Mouse (Mus musculus) kidney, postnatal 14 days (tissue): ENCODE measurements around the gene Vwa5b2.

ENCODE experiments used
- DNase-seq: peaks from one replicate; pipeline ENCODE4 v3.0.0; 2022; ENCODE audit warnings: mixed read lengths

The Vwa5b2 gene

DNA sequence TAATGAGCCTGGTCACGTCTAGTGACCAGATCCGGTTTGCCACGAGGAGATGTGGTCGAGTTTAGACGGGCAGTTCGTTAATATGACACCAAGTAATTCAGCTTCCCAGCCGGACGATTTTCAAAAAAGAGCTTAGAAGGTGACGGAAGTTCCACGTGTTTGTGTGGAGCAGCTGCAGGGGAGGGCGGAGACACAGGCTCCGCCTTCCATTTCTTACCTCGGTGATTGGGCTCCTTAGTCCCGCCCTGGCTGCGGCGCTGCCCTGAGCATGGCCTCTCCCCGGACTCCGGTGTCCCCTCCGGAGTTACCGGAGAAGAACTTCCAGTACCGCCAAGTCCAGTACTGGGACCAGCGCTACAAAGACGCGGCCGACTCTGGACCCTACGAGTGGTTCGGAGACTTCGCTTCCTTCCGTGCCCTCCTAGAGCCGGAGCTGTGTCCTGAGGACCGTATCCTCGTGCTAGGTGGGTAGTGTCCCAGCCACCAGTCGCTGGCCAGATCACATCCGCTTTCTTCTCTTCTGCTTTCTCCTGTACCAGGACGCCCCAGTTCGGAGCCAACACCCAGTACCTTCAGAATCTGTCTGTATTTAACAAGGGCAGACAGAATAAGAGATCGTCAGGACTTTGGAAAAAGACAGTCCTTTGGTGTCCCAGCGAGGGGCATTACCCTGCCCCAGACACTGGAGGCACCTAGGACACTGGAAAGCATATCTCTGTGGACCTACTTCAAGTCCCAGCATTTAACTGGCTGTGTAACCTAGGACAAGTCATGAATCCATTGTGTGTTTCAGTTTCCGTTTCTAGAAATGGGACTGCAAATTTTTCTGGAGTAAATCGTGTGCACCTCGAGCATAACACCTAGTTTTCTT lies 22.3 kb downstream of the Vwa5b2 start, which contains the start of the genes Eef1akmt4, Gm49333 and Alg3:
Eef1akmt4 (plus strand) TSS at position 237 of the 871 bp plus-strand sequence.
Gm49333 (plus strand) TSS at position 254 of the 871 bp plus-strand sequence.
Alg3 (minus strand) TSS at position 379 of the 871 bp plus-strand sequence.
- peak; percentile 93 for DNase-seq

DNA sequence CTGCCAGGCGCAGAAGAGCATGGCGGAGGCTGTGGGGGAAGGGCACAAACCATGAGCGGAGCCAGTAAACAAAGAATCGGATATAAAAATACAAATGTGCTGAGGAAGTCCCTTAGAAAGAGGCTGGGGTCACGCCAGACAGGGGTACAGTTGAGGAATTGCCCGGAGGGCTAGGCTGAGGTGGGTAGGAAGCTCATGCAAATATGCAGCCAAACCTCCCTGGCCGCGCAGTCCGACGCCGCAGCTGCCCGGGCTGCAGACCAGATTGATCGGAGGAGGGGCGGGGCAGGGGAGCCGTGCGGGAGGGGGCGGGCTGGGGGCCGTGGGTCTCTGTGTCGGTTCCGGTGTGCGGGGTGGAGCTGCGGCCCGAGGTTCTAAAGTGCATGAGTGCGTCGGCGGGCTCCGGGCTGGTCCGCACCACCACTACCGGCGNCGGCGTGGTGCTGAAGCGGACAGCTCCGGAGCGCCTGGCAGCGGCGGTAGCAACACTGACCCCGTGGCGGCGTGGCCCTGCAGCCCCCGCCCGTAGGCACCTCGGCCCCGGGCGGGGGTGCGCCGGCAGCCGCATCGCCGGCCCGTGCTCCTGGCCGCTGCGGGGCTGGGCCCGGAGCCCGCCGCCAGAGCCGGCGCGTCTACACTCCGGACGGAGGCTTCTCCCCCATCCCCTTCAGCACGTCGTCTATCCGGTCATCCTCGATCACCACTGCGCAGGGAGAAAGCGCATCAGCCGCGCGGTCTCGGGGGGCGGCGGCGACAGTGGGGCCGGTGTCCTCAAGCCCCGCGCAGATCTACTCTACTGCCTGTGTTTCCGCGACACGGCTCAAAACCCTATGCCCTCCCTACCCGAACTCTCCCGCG lies 30.5 kb downstream of the Vwa5b2 start:
- DNase-seq = peak; percentile 47

DNA sequence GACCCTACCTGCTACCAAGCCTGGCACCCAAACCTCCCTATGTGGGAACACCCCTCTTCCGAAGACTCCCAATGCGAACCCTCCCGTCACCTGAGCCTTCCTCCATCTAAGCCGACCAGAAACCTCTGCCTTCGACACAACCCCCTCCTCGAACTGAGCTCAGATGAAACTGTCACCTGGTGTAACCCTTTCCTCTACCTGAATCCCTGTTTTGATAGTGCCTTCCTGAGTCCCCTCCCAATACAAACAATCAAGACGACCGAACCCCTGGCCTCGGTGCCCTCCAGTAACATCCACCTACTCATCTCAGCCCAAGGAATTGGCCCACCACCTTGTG lies 31.1 kb downstream of the Vwa5b2 start:
- DNase-seq = no peak

DNA sequence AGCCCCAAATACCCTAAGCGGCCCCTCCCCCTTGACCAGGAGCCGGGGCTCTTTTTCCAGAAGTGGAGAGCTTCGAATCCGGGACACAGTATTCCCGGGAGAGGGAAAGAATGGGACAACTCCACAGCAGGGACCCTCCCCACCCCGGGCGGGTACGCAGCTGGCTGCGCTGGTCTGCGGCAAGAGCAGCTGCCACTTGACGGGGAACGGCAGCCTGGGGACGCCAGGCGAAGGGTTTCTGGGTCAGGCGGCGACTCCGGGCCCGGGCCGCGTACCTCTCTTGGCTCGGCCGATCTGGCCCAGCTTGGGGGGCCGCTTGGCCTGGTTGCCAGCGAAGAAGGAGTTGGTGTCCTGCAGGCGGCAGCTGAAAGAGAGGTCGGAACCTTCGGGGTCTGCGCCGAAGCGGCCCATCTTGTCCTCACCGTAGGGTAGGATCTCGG lies 31.5 kb downstream of the Vwa5b2 start:
- DNase-seq = no peak

DNA sequence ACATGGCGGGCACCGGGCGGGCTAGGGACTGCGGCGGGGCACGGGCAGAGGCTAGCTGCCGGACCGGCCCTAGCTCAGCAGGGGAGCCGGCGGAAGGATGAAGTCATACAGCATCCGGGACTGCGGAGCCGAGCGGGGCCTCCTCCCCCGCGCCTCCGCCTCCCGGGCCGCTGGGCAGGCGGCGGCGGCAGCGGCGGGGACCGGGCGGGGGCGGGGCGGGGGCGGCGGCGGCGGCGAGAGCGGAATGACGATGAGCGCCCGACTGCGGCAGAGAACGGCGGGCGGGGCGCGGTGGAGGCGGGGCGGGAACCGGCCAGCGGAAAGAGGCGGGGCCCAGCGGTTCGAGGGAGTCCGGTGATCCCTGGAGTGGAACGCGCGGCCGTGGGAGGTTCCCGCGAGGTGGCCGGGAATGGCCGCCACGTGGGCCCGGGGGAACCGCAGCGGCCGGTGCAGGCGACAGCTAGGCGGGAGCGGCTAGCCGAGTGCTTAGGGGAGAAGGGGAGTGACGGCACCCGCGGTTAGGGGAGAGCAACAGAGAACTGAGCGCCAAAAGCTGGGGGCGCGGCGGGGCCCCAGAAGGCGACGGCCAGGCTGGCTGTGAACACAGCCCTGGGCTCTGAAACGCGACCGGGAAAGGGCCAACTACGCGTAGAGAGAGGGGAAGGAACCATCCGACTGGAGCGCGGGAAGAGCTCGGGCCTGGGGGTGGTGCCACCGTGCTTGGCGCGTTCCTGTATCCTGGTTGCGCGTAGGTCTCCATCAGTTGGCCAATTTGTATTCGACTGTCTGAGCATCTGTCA lies 32.1 kb downstream of the Vwa5b2 start, which contains the start of gene Camk2n2:
Camk2n2 (minus strand) TSS at position 97 of the 800 bp plus-strand sequence.
- peak; percentile 81 for DNase-seq

DNA sequence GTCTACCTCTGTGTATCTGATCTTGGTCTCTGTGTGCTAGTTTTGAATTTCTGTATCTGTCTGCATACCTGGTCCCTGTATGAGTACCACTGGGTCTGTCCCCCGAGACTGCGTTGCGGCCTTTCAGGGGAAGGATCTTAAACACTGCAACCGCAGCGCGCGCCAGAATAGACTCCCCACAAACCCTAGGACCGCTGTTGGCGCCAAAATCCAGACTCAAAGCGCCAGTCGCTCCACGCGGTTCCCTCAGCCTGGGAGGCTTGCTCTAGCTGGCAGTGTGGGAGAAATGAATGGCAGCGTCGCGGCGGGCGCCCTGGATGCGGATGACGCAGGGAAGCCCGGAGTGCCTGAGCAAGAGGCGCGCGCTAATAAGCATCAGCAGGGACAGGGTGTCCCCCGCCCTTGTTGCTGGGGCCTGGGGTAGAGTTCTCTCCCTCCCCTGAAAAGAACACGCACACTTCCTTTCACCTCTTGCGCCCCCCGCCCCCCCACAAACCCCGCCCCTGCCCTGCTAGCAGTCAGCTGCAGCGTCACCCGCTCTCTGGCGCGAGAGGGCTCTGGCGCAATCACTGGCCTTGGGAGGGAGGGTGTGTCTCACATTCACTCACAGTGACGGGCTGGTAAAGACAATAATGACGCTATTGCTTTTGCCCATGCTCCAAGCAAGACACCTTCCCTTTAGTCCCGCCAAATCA lies 32.9 kb downstream of the Vwa5b2 start:
- DNase-seq = peak; percentile 36

DNA sequence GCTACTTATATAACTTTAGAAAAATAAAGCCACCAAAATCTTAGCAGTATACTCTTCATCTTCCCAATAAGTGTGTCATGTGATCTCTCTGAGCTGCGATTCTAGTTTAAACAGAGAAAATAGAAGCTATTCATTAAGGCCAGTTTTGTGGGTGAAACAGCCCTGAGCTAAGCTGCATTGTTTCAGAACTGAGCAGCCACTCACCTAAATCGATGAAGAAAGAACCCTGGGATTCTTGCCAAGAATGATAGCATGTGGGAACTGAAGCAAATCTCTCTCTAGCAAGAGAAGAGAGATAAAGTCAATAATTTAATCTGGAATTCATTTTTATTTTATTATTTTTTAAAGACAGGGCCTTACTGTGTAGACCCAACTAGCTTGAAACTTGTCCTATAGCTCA lies 33.9 kb downstream of the Vwa5b2 start:
- DNase-seq = no peak

DNA sequence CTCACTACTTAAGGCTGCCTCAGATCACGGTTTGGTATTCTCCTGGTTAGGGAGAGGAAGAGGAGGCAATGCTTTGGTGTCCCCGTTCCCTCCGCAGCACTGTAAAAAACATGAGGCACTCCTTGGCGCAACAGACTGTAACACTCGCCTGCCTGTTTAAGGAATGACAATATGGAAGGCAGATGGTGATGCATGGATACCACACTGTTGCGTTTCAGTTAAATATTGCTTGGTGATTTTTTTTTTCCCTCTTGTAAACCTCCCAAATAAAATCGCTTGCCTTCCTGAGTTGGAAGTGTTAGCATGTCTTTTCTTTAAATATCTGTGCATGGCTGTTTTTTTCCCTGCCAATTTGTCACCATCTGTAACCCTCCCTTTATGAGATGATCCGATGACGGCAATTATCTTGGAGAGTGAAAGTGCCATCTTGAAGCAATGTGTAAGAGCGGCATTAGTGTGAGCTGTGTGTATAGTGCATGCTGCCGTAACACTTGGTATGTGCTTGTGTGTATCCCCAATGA lies 39.7 kb downstream of the Vwa5b2 start:
- DNase-seq = no peak

DNA sequence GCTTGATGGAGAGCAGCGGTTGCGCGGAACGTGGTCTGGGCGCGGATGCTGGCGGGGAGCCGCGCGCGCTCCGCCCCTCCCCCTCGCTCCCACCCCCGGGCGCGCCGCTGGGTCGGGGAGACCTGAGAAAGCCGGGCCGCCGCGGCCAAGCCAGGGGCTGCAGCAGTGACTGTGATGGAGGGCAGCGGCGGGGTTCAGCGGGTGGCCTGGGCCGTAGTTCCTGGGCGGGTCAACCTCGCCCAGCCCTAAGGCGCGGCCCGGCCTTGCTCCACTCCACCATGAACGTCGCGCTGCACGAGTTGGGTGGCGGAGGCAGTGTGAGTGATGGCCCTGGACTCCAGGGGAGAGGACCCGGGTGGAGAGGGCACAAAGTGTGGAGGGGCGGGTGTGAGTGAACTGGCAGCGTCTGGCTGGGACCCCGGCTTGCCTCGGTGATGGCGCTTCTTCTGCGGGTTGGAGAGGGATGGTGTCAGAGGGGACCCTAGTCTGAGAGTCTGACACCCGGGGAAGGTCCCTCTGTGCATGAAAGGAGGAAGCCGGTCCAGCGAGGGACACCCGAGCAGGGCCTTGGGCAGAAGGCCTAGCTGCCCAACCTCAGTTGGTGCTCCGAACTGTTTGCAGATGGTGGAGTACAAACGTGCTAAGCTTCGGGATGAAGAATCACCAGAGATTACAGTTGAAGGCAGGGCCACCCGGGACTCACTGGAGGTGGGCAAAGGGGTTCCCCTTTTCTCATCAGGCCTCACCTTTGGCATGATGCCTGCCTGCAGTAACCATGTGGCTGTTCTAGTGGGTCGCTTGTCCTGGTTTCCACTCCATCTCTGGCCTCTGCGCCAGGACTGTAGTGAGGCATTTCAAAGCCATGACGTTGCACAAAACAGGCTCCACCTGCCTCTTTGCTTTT lies 40.7 kb downstream of the Vwa5b2 start, which contains the start of gene Ece2:
Ece2 (plus strand) TSS at position 98 of the 904 bp plus-strand sequence.
- DNase-seq = no peak

DNA sequence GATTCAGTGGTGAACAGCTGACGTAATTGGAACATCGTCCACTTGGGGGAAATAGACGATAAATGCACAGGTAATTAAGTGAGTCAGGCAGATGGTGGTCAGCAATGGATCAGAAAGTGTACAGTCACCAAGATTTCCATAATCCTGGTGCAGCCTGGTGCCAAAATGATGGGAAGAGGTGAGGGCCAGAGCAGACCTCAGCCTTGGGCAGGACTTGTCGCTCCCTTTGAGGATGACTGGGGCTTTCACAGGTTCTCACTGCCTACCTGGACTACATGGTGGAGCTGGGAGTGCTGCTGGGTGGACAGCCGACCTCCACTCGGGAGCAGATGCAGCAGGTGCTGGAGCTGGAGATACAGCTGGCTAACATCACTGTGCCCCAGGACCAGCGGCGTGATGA lies 48.1 kb downstream of the Vwa5b2 start:
- no peak for DNase-seq

DNA sequence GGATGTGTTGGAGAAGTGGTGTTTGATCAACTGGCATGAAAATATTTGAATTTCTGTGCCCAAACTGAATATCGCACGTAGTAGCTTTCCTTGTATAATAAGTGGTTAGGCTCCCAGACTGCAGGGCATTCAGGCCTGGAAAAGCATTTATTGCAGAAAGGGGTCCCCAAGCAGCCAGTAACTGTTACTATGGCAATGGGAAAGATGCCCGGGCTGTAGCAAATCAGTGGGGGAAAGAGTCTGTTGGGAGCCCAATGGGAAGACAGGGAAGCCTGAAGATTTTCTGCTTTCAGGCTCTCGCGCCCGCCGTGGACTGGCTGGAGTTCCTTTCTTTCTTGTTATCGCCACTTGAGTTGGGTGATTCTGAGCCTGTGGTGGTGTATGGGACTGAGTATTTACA lies 49.1 kb downstream of the Vwa5b2 start:
- DNase-seq = no peak

DNA sequence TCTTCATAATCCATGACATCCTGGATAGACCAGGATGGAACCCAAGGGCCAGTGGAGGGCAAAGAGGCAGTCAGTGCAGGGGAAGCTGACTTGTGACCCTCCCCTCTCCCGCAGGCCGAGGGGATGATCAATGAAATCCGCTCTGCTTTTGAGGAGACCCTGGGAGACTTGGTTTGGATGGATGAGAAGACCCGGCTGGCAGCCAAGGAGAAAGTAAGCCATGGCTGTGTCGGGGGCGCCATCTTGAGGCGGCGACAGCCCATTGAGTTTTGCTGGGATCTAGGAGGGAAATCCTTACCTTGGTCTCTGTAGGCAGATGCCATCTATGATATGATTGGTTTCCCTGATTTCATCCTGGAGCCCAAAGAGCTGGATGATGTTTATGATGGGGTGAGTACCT lies 52.9 kb downstream of the Vwa5b2 start:
- DNase-seq = peak; percentile 80

DNA sequence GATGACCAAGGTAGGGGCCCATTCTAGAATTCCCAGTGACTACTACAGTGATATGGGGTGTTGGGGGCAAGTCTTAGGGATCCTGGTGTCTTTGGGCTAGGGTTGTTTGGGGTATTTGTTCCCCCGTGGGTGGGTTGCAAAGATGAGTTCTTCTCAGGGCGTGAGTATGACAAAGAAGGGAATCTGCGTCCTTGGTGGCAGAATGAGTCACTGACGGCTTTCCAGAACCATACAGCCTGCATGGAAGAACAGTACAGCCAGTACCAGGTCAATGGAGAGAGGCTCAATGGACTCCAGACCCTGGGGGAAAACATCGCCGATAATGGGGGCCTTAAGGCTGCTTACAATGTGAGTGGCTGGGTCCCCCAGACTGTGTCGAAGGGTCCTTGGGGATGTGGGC lies 54.6 kb downstream of the Vwa5b2 start:
- no peak for DNase-seq

DNA sequence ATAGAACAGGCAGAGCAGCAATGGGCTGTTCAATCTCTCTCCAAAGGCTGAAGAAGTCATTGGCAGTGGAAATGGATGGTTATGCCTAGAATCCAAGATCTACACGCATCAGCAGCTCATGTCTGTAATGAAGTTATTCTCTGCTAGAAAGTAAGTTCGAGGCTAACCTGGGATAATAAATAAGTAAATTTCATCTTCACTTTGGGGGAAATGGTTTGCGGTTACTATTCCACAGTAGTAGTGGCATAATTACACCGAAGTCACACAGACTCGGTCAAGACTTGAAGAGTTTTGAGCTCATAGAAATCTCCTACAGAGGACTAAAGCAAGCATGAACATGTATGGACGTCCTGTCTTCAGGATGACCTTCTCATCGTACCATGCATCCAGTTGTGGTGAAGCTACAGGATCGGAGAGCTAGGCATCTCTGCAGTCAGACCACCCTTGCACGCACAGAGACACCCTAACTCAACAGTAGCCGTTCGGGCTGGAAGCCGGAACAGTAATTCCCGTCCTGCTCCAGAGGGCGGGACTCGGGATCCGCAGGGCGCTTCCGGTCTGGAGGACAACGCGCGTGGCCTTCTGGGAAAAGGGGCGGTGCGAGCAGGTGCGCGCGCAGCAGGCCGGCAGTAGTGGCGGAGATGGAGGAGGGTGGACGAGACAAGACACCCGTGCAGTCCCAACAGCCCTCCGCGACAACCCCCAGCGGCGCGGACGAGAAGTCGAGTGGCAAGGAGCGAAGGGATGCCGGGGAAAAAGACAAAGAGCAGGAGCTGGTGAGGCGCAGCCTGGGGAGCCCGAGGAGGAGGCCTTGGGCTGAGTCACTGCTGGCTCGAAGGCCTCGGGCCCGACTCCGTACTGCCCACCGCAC lies 62.0 kb downstream of the Vwa5b2 start, which contains the start of gene Psmd2:
Psmd2 (plus strand) TSS at position 577 of the 871 bp plus-strand sequence.
- DNase-seq = peak; percentile 98

DNA sequence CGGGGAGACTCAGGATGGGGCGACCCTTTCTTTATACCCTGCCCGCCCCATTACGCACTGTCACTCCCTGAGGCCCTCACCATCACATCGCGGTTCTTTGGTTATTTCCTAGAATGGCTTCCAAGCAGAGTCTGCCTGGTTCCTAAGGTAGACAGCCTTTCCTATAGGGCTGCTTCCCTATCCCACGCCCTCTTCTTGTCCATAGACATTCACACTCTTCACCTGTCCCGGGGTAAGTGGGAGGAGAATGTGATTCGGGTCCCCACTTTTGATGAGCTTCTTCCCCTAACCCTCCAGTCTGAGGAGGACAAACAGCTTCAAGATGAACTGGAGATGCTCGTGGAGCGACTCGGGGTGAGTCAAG lies 62.7 kb downstream of the Vwa5b2 start:
- no peak for DNase-seq

DNA sequence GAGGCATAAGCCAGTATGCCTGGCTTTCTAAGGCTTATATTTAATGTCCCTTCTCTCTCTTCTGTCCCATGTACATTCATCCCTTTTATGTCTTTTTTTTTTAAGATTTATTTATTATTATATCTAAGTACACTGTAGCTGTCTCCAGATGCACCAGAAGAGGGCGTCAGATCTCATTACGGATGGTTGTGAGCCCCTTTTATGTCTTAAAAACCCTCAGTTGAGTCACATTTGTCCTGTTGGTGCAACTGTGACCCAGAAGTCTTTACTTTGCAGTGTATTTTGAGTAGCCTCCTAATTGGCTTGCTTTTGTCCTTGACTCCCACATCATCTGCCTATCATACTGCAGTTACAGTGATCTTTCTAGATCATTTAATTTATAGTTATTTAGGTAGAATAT lies 64.0 kb downstream of the Vwa5b2 start:
- no peak for DNase-seq
